Mouse (Mus musculus) neural tube, embryonic 11.5 days (tissue): ENCODE results near the gene Frmd4b. TPM values are rescaled to one million over a fixed set of nuclear protein-coding genes. Genes with fewer than 3 reads are reported as not detected.

Source experiments
- ATAC-seq: fragments of 200-750 bp; cut with Nextera tagmentation; 2 replicates; pipeline ENCODE4 v1.8.0; 2017; ENCODE audit warnings: moderate number of reproducible peaks, mild to moderate bottlenecking, moderate TSS enrichment, moderate library complexity; ENCODE audit not compliant: insufficient read depth, low FRiP score, low TSS enrichment
- DNase-seq: peaks from one replicate; pipeline ENCODE4 v3.0.0-alpha.2; 2015; ENCODE audit warnings: low spot score
- H3K27ac ChIP-seq: fragments of 300-500 bp; sonication (generic); 2 replicates; pipeline ENCODE4 v1.5.1; 2014; ENCODE audit warnings: low read depth, mild to moderate bottlenecking, low read length
- H3K27me3 ChIP-seq: fragments of 300-500 bp; sonication (generic); 2 replicates; pipeline ENCODE4 v1.6.1; 2014; ENCODE audit warnings: mild to moderate bottlenecking, low read length, mixed read lengths; ENCODE audit not compliant: control insufficient read depth, insufficient read depth
- H3K36me3 ChIP-seq: fragments of 300-500 bp; sonication (generic); 2 replicates; pipeline ENCODE4 v1.6.1; 2014; ENCODE audit warnings: mild to moderate bottlenecking, low read length, moderate library complexity, mixed read lengths; ENCODE audit not compliant: control insufficient read depth, insufficient read depth
- H3K4me1 ChIP-seq: fragments of 300-500 bp; sonication (generic); 2 replicates; pipeline ENCODE4 v1.6.1; 2014; ENCODE audit warnings: low read length, mixed read lengths; ENCODE audit not compliant: control insufficient read depth, insufficient read depth
- H3K4me2 ChIP-seq: fragments of 300-500 bp; sonication (generic); 2 replicates; pipeline ENCODE4 v1.6.1; 2014; ENCODE audit warnings: low read depth, mild to moderate bottlenecking, moderate library complexity
- H3K4me3 ChIP-seq: fragments of 300-500 bp; sonication (generic); 2 replicates; pipeline ENCODE4 v1.5.1; 2014; ENCODE audit warnings: low read depth, low read length
- H3K9ac ChIP-seq: fragments of 300-500 bp; sonication (generic); 2 replicates; pipeline ENCODE4 v1.6.1; 2014; ENCODE audit warnings: mild to moderate bottlenecking, low read length
- H3K9me3 ChIP-seq: fragments of 300-500 bp; sonication (generic); 2 replicates; pipeline ENCODE4 v1.6.1; 2016; ENCODE audit warnings: low read length; ENCODE audit not compliant: control insufficient read depth
- WGBS: fragments of 180-500 bp; shearing (Covaris S2); extraction: QIAGEN DNeasy Blood & Tissue Kit; methylation state at CpG from one replicate; pipeline ENCODE4 v1.1.7; 2014; 5-methylcytosine and 5-hydroxymethylcytosine counted together
- polyA plus RNA-seq: library from polyadenylated mRNA; unstranded; fragments of >200 nt; fragmentation: Nextera tagmentation; extraction: Ambion mirVana; gene quantifications from 2 replicates; pipeline ENCODE4 v1.2.1, GENCODE M21; 2014

Gene Frmd4b
- polyA plus RNA-seq, 1 experiment from 2014 or later, result 50.5 TPM

DNA sequence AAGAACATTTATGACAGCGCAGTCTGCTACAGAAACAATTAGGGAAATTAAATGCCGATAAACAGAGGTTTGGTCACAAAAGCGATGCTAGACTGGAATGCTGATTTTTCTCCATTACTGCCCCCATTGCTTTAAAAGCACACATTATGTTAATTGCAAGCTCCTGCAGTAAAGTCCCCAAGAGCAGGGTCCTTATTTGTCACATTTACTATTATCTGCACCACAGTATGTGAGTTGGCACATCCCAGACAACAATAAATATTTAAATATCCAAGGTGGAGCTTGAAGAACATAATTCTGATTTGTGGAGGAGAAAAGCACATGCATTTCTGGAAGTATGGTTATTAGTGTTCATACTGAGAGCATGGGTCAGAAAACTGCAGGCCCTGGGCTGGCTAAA lies 64.8 kb downstream of the Frmd4b start:
- no peak overlapping the region for H3K9ac ChIP-seq
- no peak overlapping the region for H3K4me2 ChIP-seq
- ATAC-seq, result no peak
- no peaks in the 10 kb centered on the region for H3K9me3 ChIP-seq
- H3K27ac ChIP-seq, result peak overlapping the region; percentile 34; the same call in 1 of the 2 replicates
- WGBS, result 76% methylated on average over 3 of the region's 3 CpGs
- H3K4me3 ChIP-seq, result no peak overlapping the region
- H3K36me3 ChIP-seq, result no peaks in the 10 kb centered on the region
- no peaks in the 10 kb centered on the region for H3K27me3 ChIP-seq
- no peak for DNase-seq
- H3K4me1 ChIP-seq, result peaks cover 6% of the 10 kb centered on the region; the same call in 1 of the 2 replicates

GRCm38 (mm10) chr6:97551884-97552283 lies 65.5 kb downstream of the Frmd4b start:
- Histone ChIP-seq H3K36me3 (no peaks in the 10 kb centered on the region), H3K27me3 (no peaks in the 10 kb centered on the region), H3K4me3 (no peak overlapping the region), H3K4me2 (no peak overlapping the region), H3K9me3 (no peaks in the 10 kb centered on the region), H3K27ac (no peak overlapping the region), H3K4me1 (peaks cover 6% of the 10 kb centered on the region; the same call in 1 of the 2 replicates), H3K9ac (no peak overlapping the region)
- 58% methylated on average over 8 of the region's 8 CpGs for WGBS
- no peak for DNase-seq
- peak; percentile 41; the same call in 1 of the 2 replicates for ATAC-seq

DNA sequence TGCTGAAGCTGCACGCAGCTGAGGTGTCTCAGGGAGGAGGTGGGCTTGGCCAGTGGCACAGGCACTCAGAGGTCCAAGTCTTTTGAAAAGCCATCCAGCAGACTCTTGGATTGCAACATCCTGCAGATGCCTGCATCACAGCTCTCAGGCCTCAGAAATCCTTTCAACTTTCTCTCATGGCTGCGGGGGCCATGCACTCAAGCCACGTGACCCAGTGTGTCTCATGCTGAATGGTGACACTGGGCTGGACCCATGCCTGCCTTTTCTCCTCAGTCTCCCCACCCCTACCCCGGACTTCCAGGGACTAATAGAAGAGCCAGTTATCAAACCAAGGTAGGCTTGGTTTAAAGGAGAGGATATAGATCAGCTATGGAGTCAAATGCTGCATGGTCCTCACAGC lies 66.2 kb downstream of the Frmd4b start:
- H3K27me3 ChIP-seq, result no peaks in the 10 kb centered on the region
- DNase-seq (no peak), ATAC-seq (no peak)
- H3K9ac ChIP-seq, result no peak overlapping the region
- no peaks in the 10 kb centered on the region for H3K36me3 ChIP-seq
- no peak overlapping the region for H3K4me2 ChIP-seq
- H3K4me1 ChIP-seq, result peaks cover 6% of the 10 kb centered on the region; the same call in 1 of the 2 replicates
- no peak overlapping the region for H3K27ac ChIP-seq
- no peaks in the 10 kb centered on the region for H3K9me3 ChIP-seq
- 93% methylated on average over 4 of the region's 4 CpGs for WGBS
- no peak overlapping the region for H3K4me3 ChIP-seq

DNA sequence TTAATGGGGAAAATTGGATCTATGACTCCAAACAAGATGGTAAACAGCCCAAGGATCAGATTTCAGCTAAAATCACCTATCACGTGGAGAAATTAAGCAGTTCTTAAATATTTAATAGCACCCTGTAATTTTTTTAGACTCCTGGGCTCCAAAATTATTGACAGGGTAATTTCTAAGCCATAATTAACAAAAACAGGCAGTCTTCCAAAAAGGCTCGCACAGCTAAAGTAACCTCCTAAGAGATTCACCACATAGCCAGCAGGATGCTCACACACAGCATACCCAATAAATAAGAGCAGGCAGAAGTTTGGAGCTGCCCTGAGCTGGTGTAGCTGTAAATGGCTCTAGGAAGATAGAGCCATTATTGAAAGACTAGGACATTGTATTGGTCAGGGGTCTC lies 76.9 kb downstream of the Frmd4b start:
- no peak for ATAC-seq
- no peaks in the 10 kb centered on the region for H3K27me3 ChIP-seq
- H3K27ac ChIP-seq, result no peak overlapping the region
- H3K36me3 ChIP-seq, result no peaks in the 10 kb centered on the region
- H3K4me3 ChIP-seq, result no peak overlapping the region
- H3K9ac ChIP-seq, result no peak overlapping the region
- H3K4me1 ChIP-seq, result no peaks in the 10 kb centered on the region
- no peaks in the 10 kb centered on the region for H3K9me3 ChIP-seq
- no peak for DNase-seq
- WGBS, result 86% methylated on average over 2 of the region's 2 CpGs
- no peak overlapping the region for H3K4me2 ChIP-seq

DNA sequence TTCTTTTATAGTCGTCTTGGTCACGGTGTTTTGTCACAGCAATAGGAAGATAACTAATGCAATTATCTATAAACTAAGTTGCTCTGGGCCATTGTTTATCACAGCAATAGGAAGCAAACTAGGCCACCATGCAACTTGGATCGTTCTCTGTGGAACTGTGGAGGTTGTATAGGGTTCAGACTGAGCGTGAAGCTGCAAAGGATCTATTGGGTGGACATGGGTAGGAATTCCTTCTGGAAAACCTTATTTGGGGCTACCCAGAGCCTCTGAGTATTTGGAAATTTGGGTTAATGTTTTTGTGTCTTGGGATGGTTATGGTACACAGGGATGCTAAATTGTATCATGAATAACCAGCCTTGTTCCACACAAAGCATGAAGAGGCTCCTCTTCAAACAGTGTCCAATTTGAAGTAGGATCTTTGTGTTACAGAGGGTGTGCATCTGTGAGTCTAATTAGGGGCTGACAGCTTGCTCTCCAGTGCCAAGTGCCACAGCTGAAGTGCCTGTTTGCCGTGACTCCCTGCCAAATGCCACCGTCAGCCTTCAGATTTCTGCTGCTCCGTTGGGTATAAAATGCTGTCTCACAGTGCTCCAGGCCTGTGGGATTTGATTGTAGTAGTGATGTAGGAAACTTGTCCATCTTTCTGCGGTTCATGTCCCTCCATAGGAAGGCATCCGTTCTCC lies 81.4 kb downstream of the Frmd4b start:
- no peaks in the 10 kb centered on the region for H3K9me3 ChIP-seq
- no peak overlapping the region for H3K9ac ChIP-seq
- no peak for DNase-seq
- H3K4me1 ChIP-seq, result no peaks in the 10 kb centered on the region
- H3K4me3 ChIP-seq, result no peak overlapping the region
- 85% methylated on average over 9 of the region's 9 CpGs for WGBS
- no peaks in the 10 kb centered on the region for H3K36me3 ChIP-seq
- no peaks in the 10 kb centered on the region for H3K27me3 ChIP-seq
- ATAC-seq, result no peak
- H3K27ac ChIP-seq, result no peak overlapping the region
- no peak overlapping the region for H3K4me2 ChIP-seq

GRCm38 (mm10) chr6:97531043-97531442 lies 86.3 kb downstream of the Frmd4b start:
- no peaks in the 10 kb centered on the region for H3K27me3 ChIP-seq
- no peak overlapping the region for H3K4me3 ChIP-seq
- no peaks in the 10 kb centered on the region for H3K9me3 ChIP-seq
- DNase-seq, result no peak
- 84% methylated on average over 4 of the region's 4 CpGs for WGBS
- H3K36me3 ChIP-seq, result no peaks in the 10 kb centered on the region
- peaks cover 9% of the 10 kb centered on the region; the same call in 1 of the 2 replicates for H3K4me1 ChIP-seq
- H3K4me2 ChIP-seq, result no peak overlapping the region
- no peak overlapping the region for H3K27ac ChIP-seq
- no peak for ATAC-seq
- H3K9ac ChIP-seq, result no peak overlapping the region

- H3K27ac ChIP-seq, result peak overlapping the region; percentile 72
- no peak overlapping the region for H3K4me2 ChIP-seq
- DNase-seq, result peak; percentile 71
Measured at GRCm38 (mm10) chr6:97528961-97529680, 88.2 kb downstream of the Frmd4b start.

GRCm38 (mm10) chr6:97526092-97526491 lies 91.2 kb downstream of the Frmd4b start:
- H3K27me3 ChIP-seq, result no peaks in the 10 kb centered on the region
- H3K4me2 ChIP-seq, result no peak overlapping the region
- H3K27ac ChIP-seq, result no peak overlapping the region
- no peaks in the 10 kb centered on the region for H3K36me3 ChIP-seq
- DNase-seq (peak; percentile 64), ATAC-seq (no peak; the same call in 1 of the 2 replicates)
- H3K4me3 ChIP-seq, result no peak overlapping the region
- peaks cover 9% of the 10 kb centered on the region; the same call in 1 of the 2 replicates for H3K4me1 ChIP-seq
- no peaks in the 10 kb centered on the region for H3K9me3 ChIP-seq
- H3K9ac ChIP-seq, result no peak overlapping the region
- WGBS, result 27% methylated on average over 8 of the region's 8 CpGs

More at GRCm38 (mm10) chr6:97528961-97529680, 88.2 kb downstream of the Frmd4b start:
- Histone ChIP-seq H3K9ac (no peak overlapping the region), H3K9me3 (no peaks in the 10 kb centered on the region), H3K4me3 (no peak overlapping the region), H3K27me3 (no peaks in the 10 kb centered on the region), H3K4me1 (peaks cover 9% of the 10 kb centered on the region; the same call in 1 of the 2 replicates), H3K36me3 (no peaks in the 10 kb centered on the region)
- 22% methylated on average over 15 of the region's 15 CpGs for WGBS
- ATAC-seq, result peak; percentile 88
